Mouse (Mus musculus) adrenal gland, postnatal 25 days (tissue): Measurements from ENCODE around the gene Sdc3. TPM values are rescaled to one million over a fixed set of nuclear protein-coding genes. Genes with fewer than 3 reads are reported as not detected.

ENCODE experiments used
- DNase-seq: peaks from one replicate; pipeline ENCODE4 v3.0.0; 2021; ENCODE audit warnings: mixed read lengths
- long read RNA-seq: library from polyadenylated mRNA; stranded (forward); transcript quantifications from one replicate; pipeline ENCODE4 v2.0.0, GENCODE M21; 2021
- total RNA-seq: library from RNA; stranded (reverse); gene quantifications from 2 replicates; pipeline ENCODE4 v1.2.3, GENCODE M21; 2021

Sdc3 gene
- 425 and 496 TPM in 2 replicates for total RNA-seq
- long read RNA-seq, full-length matches to known transcripts = 9 of 162 reads
- long read RNA-seq, partial matches to known transcripts = 152 of 162 reads
- long read RNA-seq, other reads (novel, unspliced or antisense) = 1 of 162 reads

DNA sequence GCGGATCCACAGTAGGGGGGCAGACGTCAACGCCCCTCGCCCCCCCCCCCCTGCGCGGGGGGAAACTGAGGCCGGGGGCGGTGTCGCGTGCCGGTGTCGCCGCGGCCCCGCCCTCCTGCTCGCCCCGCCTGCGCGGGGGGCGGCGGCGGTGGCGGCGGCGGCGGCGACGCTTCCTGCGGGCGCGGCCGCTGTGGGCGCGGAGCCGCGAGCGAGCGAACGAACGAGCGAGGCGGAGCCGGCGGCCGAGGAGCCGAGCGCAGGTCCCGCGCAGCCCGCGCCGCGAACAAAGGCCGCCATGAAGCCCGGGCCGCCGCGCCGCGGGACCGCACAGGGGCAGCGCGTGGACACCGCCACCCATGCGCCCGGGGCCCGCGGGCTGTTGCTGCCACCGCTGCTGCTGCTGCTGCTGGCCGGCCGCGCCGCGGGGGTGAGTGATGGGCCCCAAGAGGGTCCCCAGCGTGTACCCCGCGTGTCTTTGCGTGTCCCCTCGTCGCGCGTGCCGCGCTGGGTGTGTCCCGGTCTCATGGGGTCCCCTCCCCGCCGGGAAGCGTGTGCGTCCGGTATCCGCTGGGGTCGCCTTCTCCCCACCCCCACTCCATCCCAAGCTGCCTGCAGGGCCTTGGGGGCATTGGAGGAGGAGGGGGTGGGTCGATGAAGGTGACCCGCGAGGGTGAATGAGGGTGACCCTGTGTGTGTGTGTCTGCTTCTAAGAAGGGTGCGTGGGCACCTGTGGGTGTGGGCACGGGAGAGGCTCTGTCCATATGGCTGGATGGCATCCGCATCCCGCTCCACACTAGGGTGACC is at the start of gene Sdc3:
TSS of gene Sdc3 (plus strand) at position 162 of the 804 bp plus-strand sequence.
- DNase-seq = peak; percentile 64

DNA sequence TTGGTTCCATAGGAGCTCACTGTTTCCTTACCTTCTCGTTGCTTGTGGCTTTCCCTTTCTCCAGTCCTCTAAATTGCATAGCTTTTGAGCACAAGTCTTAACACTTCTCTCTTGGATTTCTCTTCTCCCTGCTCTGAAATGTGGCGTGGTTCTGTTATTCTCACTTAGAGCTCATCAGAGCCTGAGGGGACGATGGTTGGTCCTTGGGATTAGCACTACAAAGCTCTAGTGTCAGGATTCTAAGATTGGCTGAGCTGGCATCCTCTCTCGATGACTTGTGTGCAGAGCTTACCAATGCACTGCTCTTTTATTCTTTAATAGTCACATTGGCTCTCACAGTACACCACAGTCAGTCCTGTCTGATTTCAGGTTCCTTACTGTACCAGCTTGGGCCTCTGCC is 48.3 kb upstream of the Sdc3 start:
- DNase-seq = no peak

DNA sequence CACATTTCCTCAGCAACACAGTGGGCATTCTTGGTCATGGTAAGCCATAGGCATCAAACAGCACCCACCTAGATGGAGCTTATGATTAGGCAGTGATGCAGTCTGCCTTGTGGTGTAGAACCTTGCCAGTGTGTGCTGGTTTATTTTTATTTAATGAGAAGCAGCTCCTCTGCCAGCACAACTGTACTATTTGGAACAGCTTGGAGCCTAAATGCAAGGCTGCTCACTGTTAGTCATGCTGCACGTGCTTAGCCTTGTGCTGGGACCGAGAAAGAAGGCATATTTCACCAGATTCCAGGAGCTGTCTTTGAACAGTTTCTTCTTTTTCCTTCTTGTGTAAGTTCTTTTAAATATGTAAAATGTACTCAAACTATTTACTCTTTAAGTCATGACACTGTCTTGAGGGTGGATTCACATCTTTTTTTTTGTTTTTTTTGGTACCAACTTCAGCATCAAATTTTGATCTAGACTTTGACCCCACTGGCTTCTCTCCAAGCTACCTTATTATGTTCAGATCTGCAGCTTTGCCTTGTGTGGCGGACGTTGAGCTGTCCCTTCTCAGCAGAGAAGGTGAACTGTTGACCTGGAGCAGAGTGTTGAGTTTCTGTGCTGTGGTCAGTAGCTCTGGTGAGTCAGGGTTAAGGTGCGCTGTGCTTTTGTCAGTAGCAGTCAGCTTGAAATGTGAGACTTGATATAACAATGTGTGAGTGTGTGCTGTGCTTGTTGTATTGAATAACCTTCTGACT is 46.6 kb upstream of the Sdc3 start:
- DNase-seq = peak; percentile 59

DNA sequence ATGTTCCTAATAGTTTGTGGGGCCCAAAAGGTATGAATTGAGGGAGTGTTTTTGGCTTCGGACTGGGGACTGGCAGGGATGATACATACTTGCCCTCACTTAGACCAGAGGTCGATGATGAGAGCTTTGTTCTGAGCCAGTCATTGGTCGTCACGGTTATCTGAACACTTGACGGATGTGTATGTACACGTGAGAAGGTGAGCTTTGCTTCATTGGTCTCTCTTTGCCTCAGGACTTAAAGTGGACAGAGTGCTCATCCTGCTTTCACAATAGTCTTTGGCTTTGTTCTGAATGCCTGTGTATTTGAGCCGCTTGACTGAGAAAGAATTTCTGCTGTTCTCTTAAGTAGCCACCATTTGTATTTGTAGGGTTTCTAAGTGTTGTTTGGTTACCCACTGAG is 42.8 kb upstream of the Sdc3 start:
- DNase-seq = no peak

DNA sequence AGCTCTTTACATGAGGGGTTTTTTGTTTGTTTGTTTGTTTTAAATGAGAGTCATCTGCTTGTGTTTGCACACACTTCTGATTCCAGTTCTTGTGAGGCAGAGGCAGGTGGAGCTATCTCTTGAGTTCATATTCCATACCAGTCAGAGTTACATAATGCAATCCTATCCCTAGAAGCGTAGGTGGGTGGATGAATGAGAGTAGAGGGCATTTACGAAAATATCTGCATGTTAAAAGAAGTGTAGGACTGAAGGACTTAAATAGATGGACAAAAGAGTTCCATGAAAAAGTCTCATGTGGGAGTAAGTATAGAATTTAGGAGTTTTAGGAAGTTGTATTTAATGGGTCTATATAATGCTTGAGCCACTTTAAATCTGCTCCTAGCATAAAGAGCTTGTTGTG is 40.4 kb upstream of the Sdc3 start:
- no peak for DNase-seq

DNA sequence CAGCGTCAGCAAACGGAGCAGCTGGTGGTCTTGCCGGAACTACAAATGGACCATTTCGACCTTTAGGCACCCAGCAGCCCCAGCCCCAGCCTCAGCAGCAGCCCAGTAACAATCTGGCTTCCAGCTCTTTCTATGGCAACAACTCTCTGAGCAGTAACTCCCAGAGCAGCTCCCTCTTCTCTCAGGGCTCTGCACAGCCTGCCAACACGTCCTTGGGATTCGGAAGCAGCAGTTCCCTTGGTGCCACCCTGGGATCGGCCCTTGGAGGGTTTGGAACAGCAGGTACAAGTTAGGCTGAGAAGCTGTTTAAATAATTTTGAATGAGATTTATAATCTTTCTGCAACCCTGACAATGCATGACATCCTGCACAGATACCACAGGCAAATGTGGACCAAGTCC is 39.7 kb upstream of the Sdc3 start:
- DNase-seq = peak; percentile 14

DNA sequence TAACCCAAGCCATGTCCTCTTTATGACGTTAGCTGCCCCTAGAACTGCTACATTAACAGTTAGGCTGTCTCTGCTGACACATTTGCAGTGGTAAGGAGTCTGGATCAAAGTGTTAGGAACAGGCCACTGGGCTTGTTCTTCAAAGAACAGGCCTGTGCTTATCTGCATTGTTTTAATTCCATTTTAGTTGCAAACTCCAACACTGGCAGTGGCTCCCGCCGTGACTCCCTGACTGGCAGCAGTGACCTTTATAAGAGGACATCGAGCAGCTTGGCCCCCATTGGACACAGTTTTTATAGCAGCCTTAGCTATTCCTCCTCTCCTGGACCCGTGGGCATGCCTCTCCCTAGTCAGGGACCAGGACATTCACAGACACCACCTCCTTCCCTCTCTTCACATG is 38.6 kb upstream of the Sdc3 start:
- no peak for DNase-seq

DNA sequence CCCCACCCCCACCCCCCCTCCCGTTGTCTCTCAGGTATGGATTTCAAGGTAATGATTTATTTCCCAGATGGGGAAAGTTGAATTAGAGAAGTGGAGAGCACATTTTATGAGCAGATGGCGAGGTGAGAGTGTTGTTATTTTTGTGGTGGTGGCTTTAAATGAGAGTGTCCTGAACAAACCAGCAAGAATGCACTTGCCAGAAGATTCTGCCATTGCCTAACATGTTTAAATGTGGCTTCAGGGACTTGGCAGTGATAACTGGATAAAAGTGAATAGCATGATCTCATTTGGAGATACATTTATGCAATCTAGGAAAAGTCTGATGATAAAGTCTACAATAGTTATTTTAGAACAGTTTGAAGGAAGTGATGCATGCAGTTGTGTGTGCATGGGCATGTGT is 37.6 kb upstream of the Sdc3 start:
- no peak for DNase-seq

DNA sequence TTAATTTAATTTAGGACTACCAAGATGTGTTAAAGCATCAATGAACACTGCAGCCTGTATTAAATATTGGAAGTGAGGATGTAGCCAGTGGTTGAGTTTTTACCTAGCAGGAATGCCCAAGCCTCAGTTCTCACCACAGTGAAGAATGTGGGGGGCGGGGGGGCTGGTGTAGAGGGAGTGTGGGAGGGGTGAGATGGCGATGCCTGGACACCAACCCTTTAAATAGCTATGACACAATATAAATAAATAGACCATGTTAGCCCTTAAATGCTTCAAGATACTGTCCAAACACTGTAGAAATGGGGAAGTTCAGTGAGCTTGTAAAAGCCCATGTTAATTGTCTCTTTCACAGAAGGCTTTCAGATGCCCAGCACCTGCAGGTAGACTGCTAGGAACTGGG is 32.5 kb upstream of the Sdc3 start:
- no peak for DNase-seq

DNA sequence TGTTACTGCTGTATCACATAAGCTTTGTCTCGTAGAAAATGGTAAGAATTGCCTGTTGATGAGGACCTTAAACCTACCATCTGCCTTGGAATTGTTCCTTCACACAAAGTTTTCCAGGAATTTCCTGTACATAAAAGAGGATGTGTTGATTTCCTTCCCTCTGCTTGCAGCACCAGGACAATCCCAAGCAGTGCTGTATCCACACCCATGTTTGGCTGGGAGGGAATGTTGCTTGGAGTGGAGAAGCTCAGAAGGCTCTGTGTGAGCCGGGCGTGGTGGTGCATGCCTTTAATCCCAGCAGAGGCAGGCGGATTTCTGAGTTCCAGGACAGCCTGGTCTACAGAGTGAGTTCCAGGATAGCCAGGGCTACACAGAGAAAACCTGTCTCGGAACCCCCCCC is 30.5 kb upstream of the Sdc3 start:
- DNase-seq = no peak

DNA sequence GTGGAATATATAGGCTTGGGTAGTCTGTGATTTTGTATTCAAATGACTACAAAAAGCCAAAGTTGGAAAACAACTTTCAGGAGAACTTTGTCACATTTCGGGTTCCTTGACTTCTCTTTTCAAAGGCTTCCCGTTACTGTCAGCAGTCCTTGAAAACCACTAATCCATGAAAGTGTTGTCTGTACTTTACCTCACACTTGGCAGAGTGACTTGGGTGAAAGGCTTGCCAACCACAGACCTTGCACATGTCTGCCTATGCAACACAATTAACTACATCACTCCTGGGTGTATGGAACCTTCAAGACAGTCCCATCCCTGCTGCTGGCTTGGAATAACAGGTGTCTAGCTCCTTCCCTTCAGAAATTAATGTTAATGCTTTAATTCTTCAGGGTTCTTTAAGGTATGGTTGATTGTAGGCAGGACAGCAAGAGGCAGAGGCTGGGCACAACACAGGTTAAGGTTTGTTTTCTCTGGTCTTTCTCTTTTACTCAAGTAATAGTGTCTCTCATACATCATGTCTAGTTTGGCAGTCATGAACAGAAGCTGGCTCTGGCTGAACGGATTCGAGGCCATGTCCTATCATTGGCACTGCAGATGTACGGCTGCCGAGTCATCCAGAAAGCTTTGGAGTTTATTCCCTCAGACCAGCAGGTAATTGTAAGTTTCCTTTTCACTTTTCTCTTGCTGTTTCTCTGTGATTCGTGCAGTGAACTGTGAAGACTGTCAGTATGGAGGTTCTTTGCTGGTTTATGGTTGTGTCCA is 26.8 kb upstream of the Sdc3 start:
- no peak for DNase-seq

DNA sequence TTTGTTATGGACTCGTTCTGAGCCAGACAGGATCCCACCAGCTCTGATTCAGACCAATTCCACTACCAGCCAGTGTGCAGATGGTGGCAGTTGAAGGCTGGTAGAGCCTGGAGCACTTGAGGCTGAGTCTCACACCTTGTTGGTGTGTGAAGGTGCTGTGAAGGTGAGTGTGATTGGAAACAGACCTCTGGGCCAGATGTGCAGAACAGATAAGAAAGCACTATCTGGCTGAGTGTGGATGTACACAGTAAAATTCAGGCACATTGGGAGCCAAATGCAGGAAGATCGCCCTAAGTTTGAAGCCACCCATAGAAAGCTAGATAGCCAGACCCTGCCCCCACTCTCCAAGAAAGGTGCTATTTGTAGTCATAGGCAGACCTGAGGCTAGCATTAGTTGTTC is 25.9 kb upstream of the Sdc3 start:
- DNase-seq = no peak

DNA sequence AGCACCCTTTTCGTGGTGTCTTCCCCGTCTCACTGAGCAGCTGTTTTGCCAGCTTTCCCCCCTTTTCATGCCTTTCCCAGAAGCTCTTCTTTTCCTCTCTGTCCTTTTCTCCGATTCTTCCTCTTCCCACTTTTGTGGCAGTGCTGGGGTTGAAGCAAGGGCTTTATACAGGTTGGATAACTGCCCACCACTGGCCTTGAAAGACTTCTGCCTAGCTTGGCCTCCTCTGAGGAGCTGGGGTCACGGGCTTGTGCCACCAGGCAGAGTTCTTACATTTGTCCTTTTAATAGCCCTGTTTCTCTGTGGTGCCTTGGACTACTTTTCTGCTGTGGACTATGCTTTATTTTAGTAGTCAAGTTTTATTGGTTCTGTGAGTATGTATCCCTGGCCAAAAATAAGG is 25.4 kb upstream of the Sdc3 start:
- DNase-seq = no peak

DNA sequence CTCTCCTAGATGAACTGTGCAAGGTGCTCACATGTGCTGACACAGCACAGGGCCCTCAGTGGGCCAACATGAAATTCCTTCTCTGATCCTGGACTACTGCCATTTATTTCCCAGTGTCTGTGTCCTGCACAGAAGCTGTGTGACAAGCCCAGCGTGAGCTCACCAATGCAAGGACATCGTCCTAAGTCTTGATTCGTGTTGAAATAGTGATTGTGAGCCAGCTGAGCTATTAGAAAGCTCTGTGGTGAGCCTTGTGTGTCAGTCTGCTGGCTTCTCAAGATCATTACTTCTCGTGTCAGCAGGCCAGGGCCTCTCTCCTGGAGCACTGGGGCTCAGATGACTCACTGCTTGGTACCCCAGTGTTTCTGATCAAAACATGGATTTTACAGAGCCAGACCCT is 18.4 kb upstream of the Sdc3 start:
- no peak for DNase-seq

DNA sequence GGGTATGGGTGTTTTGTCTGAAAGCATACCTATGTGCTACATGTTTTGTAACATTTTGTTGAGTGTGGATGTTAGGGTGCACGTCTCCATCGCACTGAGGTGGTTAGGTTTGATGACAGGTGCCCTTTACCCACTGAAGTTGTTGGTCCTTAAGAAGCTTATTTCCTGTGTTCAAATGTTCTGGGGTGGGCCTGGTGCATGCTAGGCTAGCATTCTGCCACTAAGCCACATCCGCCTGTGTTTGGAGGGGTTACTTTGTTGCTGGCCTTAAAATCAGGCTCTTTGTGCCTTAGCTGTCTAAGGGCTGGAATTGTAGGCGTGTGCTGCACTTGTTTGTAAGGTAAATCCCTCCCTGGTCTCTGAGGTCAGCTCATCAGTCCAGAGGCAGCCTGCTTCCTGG is 17.5 kb upstream of the Sdc3 start:
- DNase-seq = no peak

DNA sequence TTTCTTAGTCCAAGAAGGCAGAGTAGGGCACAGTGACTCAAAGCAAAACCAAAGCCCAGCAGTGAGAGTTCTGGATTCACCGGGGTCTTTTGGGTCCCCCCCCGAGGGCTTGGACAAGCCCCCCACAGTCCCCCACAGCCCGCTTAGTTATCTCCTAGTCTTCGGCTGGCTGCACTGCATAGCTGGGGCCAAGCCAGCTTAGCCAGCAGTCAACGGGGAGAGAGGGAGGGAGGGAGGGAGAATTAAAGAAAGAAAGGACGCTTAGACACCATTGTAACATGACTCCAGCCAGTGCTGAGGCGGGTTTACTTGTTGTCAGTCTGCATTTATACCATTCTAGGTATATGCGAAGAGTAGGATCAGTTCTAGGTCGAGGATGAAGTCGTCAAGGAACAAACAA is 14.7 kb upstream of the Sdc3 start:
- DNase-seq = no peak

DNA sequence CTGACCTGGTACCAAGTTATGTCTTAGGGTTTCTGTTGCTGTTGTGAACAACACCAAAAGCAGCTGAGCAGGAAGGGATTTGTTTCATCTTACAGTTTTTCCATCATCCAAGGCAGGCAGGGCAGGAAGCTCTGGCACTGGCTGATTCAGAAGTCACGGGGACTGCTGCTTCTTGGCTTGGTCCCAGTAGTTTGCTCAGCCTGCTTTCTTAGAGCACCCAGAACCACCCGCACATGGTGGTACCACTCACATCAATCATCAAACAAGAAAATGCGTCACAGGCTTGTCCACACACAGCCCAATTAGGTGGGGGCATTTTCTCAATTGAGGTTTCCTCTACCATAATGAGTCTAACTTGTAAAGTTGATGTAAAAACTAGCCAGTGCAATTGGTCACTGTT is 13.3 kb upstream of the Sdc3 start:
- DNase-seq = no peak

DNA sequence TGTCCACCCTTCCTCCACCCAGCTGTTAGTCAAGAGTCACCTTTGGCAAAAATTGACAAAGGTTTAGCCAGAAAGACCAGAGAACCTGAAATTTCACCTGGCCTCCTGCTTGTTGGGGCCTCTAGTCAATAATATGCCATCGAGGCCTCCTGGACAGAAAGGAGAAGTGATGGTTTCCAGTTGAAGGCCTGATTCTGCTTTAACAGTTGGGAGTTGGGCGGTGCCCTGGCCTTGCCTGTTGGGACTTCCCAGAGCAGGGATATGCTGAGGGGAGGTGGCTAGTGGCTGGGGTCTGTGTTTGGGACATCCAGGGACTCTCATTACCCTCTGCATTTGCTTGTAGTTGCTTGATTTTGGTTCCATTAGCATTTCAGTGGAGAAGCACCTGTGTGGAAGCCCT is 9.8 kb upstream of the Sdc3 start:
- no peak for DNase-seq

DNA sequence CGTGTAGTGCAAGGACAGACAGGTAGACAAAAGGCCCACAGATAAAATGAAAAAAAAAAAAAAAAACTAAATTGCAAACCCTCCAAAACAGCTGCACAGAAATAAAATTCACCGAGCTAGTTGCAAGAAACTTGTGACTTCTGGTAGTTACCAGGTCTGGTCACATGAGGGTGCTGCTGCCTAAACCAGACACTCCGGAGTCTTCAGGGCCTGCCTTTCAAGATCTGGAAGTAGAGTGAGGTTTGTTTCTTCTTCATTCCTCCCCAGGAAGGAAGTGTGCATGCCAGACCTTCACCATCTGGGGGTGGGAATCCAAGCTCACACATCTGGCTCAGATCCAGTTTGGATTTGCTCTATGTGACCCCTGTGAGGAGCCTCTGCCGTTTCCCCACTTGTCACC is 7.6 kb upstream of the Sdc3 start:
- no peak for DNase-seq

DNA sequence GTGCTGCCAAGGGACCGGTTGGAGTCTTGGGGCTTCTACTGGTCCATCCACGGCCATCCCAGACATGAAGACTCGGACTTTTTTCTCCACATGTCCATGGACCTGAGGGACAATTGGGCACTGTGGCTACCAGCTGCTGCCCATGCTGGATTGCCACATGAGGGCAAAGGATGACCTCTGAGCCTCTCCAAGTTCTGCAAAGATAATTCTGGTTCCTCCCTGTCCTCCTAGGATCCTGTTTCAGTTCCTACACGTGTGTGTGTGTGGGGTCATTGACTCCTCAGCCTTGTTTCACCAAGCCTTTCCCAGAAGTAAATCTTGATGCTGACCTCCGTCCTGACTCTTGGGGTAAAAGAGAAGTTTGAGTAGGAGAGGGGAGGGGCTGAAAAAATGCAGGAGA is 4.8 kb upstream of the Sdc3 start:
- no peak for DNase-seq

DNA sequence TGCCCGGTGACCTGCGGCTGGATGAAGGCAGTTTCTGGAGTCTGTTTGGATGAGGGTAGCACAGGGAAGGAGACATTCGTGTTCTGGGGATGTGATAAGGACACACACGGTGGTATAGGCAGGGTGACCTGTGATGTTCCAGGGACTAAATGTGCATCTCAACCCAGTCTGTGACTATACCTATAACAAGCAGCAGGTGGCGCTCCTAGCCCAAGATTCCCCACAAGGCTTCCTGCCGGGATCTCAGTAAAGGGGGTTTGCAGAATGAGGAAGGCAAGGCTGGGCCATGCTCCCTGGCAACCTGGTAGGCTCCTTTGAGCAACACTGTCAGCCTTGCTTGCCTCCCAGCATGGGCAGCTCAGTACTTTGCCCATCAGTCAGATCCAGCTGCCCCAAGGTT is 2.2 kb upstream of the Sdc3 start:
- peak; percentile 81 for DNase-seq

DNA sequence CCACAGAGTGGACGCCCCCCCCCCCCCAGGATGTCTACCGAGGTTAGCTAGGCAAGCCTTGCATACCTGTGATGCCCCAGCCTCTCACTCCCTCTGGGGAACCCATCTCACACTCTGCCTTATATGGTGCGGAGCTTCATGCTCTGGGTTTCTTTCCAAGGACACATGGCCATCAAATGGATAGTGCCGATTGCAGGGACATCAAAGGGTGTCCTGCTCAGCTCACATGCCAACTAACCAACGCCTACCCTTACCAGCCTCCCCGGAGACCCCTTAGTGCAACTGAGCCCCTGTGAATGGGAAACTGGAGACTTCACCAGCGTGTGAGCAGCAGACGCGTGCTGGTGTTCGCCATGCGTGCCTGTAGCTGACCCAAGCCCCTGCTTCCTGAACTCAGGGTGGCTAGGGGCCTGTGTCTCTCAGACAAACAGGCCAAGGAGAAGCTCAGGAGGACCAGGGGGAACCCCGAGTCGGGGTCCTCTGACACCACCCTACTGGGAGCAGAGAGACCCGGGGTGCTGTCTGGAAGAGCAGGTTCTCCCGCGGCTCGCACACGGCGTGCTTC is 444 bp upstream of the Sdc3 start:
- DNase-seq = no peak

DNA sequence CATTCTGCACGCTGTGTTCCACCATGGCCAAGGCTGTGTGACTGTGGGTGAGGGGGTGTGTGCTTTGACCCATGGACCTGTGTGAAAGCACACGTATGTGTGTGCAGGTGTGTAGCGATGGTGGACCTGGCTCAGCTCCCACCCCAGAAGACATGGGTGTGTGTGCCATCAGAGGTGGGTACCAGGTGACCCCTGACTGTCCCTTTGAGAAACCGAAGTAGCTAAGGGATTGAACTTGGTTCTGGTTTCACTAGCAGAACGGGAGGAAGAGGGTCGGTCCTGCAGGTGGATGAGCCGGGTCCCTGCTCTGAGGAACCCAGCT is 804 bp downstream of the Sdc3 start:
- no peak for DNase-seq
